Mouse (Mus musculus): ENCODE measurements around the gene Zfp831. TPM values are rescaled to one million over a fixed set of nuclear protein-coding genes. Genes with fewer than 3 reads are reported as not detected.
A peak's percentile ranks its signal among the peaks of the same experiment; 100 is the strongest.

Zfp831 gene
- total RNA-seq (2021): under 1 TPM; 0.02 TPM
- long read RNA-seq, experiment 1: 0 reads
- long read RNA-seq, experiment 2: 0 reads

GRCm38 (mm10) chr2:174643448-174644144 lies at the start of gene Zfp831:
Gene Zfp831, plus strand, starts transcription at chr2:174643534.
- no peak for DNase-seq (ENCODE audit: low spot score)

- DNase-seq (ENCODE audit: low spot score): no peak
Observed at GRCm38 (mm10) chr2:174594965-174595364, 48.4 kb upstream of the Zfp831 start.

GRCm38 (mm10) chr2:174595611-174596010 lies 47.7 kb upstream of the Zfp831 start:
- no peak for DNase-seq (ENCODE audit: low spot score)

- DNase-seq (ENCODE audit: low spot score): no peak
Observed at GRCm38 (mm10) chr2:174596457-174596856, 46.9 kb upstream of the Zfp831 start.

- DNase-seq (ENCODE audit: low spot score): no peak
Observed at GRCm38 (mm10) chr2:174598451-174598850, 44.9 kb upstream of the Zfp831 start.

- no peak for DNase-seq (ENCODE audit: low spot score)
Observed at GRCm38 (mm10) chr2:174599071-174599635, 44.2 kb upstream of the Zfp831 start.

GRCm38 (mm10) chr2:174599853-174600271 lies 43.5 kb upstream of the Zfp831 start:
- DNase-seq (ENCODE audit: low spot score): peak; percentile 4

- DNase-seq (ENCODE audit: low spot score): no peak
Observed at GRCm38 (mm10) chr2:174601938-174602685, 41.2 kb upstream of the Zfp831 start.

GRCm38 (mm10) chr2:174603321-174603720 lies 40.0 kb upstream of the Zfp831 start:
- no peak for DNase-seq (ENCODE audit: low spot score)

GRCm38 (mm10) chr2:174605020-174605419 lies 38.3 kb upstream of the Zfp831 start:
- DNase-seq (ENCODE audit: low spot score): no peak

GRCm38 (mm10) chr2:174605442-174606087 lies 37.8 kb upstream of the Zfp831 start:
- DNase-seq (ENCODE audit: low spot score): no peak

GRCm38 (mm10) chr2:174606376-174606775 lies 37.0 kb upstream of the Zfp831 start:
- DNase-seq (ENCODE audit: low spot score): no peak

GRCm38 (mm10) chr2:174609892-174610291 lies 33.4 kb upstream of the Zfp831 start:
- DNase-seq (ENCODE audit: low spot score): no peak

GRCm38 (mm10) chr2:174612386-174613063 lies 30.8 kb upstream of the Zfp831 start:
- no peak for DNase-seq (ENCODE audit: low spot score)

- no peak for DNase-seq (ENCODE audit: low spot score)
Observed at GRCm38 (mm10) chr2:174613221-174613620, 30.1 kb upstream of the Zfp831 start.

GRCm38 (mm10) chr2:174613921-174614441 lies 29.4 kb upstream of the Zfp831 start:
- DNase-seq (ENCODE audit: low spot score): no peak

- DNase-seq (ENCODE audit: low spot score): no peak
Observed at GRCm38 (mm10) chr2:174621881-174622280, 21.5 kb upstream of the Zfp831 start.

GRCm38 (mm10) chr2:174624430-174624829 lies 18.9 kb upstream of the Zfp831 start:
- no peak for DNase-seq (ENCODE audit: low spot score)

GRCm38 (mm10) chr2:174627021-174627420 lies 16.3 kb upstream of the Zfp831 start:
- DNase-seq (ENCODE audit: low spot score): no peak

GRCm38 (mm10) chr2:174629299-174629850 lies 14.0 kb upstream of the Zfp831 start:
- DNase-seq (ENCODE audit: low spot score): no peak

- no peak for DNase-seq (ENCODE audit: low spot score)
Observed at GRCm38 (mm10) chr2:174636750-174637149, 6.6 kb upstream of the Zfp831 start.
